ENCODE assay signal across 15 mouse cellular contexts in genomic region chr13:17494056-17494574, GRCm38 (mm10).
"Had no signal": no experiment of that assay in that cellular context is flagged by ENCODE, and none has a peak within 500 bp of the region (broad histone marks: within the 10 kb centered on the region; RNA-seq: fewer than 3 reads in every experiment).

No protein-coding gene starts in this region.

- H3K4me1 ChIP-seq: limb, embryonic 12.5 days; liver, embryonic 13.5 days; lung, embryonic 15.5 days; midbrain, embryonic 13.5 days; neural tube, embryonic 15.5 days had no signal

- H3K4me3 ChIP-seq: left cerebral cortex, adult 2 months; limb, embryonic 12.5 days; liver, embryonic 13.5 days; lung, embryonic 15.5 days; midbrain, embryonic 13.5 days; neural tube, embryonic 15.5 days had no signal

- H3K27ac ChIP-seq: left cerebral cortex, adult 2 months; limb, embryonic 12.5 days; liver, embryonic 13.5 days; lung, embryonic 15.5 days; macrophage; midbrain, embryonic 13.5 days; neural tube, embryonic 15.5 days had no signal

- DNase-seq: kidney, adult 8-10 months; kidney, postnatal 25 days; liver; liver, embryonic 13.5 days; liver, postnatal 0 days; lung, postnatal 14 days; spleen, adult 18-20 months; thymus, adult 2 months; thymus, postnatal 4 days had no signal

- H3K27me3 ChIP-seq: limb, embryonic 12.5 days; liver, embryonic 13.5 days; lung, embryonic 15.5 days; midbrain, embryonic 13.5 days; neural tube, embryonic 15.5 days had no signal

- H3K9ac ChIP-seq: limb, embryonic 12.5 days; liver, embryonic 13.5 days; liver, postnatal 0 days; lung, embryonic 15.5 days; midbrain, embryonic 13.5 days; neural tube, embryonic 15.5 days had no signal

- H3K36me3 ChIP-seq: limb, embryonic 12.5 days; liver, embryonic 13.5 days; lung, embryonic 15.5 days; midbrain, embryonic 13.5 days; neural tube, embryonic 15.5 days had no signal

- H3K4me2 ChIP-seq: limb, embryonic 12.5 days; liver, embryonic 13.5 days; lung, embryonic 15.5 days; midbrain, embryonic 13.5 days; neural tube, embryonic 15.5 days had no signal

- H3K9me3 ChIP-seq: limb, embryonic 12.5 days; liver, embryonic 13.5 days; lung, embryonic 15.5 days; midbrain, embryonic 13.5 days; neural tube, embryonic 15.5 days had no signal

- ATAC-seq: liver, postnatal 0 days; midbrain, embryonic 13.5 days had no signal
